Mouse (Mus musculus): ENCODE measurements at regions not wholly inside any gene's neighbourhood (a gene's known extent, or its start where the extent isn't known, plus 50 kb on each side); places are given as distances from the start of the nearest gene placed in this dataset.

DNA sequence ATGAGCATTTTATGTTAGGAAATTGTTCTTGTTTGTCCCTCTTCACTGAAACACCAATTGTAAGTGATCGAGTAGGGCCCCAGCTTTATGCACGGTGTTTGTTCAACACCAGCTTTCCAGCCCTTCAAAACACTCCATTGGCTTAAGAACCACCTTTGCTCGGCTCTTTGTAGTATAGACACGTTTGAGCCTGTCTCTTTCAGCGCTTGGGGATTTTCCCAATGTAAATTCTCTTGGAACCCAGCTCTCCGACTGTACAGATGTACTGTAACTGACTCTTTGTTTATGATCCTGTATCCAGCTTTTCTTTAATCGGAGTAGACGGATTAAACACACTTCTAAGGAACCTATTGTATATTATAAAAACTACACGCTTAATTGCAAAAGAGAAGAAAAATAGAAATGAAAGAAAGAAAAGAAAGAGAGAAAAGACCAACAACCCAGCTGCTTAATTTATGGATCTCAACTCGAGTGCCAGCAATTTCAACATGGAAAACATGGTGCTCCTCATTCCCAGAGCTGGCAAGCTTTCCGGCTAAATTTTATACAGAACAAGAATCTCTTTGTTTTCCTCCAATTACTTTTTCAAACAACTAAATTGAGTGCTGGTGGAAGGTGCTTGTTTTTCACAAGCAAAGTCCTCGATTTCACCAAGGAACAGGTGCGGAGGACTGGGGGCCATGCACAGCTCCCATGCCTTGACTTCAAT lies 430.4 kb downstream of the Adgrl2 start:
- DNase-seq (ENCODE audit: low read depth, low spot score), result peak; percentile 6

DNA sequence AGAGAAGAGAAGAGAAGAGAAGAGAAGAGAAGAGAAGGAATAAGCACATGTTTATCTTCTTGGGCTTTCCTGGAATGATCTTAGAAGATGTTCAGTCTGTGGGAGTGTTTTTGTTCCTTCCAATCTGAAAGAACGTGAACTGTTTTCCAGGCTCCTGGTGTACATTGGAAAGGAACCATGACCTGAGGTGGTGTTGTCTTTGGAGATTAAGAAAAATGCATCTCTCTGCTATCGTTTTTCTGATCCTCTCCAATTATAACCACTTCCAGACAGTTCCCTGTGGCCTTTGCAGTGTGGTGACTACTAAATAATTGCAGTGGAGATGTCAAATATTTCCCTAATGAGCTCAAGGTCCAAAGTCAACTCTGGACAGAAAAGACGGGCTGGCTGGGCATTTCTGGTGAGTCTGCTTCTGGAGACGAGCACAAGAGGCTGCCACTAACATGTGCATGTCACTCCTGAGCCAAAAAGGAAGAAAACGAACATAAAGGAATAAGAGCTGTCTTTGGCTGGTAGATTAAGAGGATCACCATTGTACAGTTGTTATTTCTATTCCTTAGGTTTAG lies 431.7 kb downstream of the Adgrl2 start:
- DNase-seq (ENCODE audit: low read depth, low spot score), result peak; percentile 1

DNA sequence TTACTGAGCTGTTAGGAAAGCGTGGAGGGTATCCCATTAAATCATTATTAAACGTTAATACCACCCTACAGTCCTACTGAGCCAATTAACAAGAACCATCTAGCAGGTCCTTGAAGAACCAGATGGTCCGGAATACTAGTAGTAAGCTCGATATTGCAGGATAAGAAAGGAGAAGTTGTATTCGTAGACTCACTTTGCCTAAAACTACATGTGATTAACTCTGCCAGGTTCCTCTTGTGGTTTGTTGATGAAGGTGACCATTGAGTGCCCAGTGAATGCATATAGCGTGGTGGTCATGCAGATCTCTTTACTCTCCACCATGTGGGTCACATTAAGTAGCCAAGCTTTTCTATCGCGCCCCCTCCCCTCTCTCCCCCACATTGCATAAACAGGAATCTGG lies 435.0 kb downstream of the Adgrl2 start:
- no peak for DNase-seq (ENCODE audit: low read depth, low spot score)

DNA sequence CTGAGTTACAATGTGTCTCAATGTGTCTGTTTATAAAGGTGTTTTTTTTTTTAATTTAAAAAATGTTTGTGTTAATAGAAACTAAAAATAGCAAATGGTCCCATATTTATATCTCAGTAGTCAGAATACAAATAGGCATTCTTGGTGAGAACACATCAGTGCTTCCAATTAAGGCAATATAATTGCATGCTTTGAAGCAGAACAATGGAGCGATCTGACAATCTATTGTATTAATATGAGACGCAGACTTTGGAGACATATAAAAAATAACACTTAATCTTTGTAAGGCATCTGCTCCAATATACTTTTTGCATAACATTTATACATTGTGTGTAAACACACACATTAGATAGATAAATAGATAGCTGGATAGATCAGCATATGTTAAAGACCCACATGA lies 439.6 kb downstream of the Adgrl2 start:
- no peak for DNase-seq (ENCODE audit: low read depth, low spot score)

DNA sequence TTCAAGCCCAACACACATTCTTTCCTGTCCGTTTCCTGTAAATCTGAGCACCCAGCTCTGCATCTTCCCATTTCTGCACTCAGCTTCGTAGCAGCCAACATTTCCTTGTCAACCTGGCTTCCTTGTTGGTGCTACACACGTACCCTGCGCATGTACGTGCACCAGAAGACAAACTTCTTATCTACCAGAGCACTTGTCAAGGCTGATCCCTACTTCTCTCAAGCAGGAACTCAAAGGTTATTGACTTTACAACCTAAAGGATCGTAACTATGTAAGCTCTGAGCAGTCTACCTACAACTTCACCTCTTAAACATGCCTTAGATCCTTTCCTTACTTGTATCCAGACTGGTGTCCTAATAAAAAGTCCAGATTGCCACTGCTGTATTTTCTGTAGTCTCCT lies 445.4 kb downstream of the Adgrl2 start:
- no peak for DNase-seq (ENCODE audit: low read depth, low spot score)

DNA sequence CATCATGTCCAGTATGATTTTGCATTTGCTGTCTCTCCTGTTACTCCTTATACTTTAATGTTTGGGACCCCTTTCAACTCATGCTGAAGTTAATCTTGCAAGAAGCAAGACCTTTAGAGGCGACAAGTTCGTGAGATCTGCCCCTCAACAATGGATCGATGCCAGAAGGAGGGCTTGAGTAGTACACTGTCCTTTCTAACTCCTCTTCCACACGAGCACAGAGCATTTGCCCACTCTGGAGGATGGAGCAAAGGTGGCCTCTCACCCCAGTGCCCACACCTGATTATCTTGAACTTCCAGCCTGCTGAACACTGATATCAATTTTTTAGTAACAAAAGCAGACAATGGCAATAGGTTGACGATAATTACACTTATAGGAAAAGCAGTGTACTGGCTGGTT lies 448.1 kb downstream of the Adgrl2 start:
- DNase-seq (ENCODE audit: low read depth, low spot score), result no peak

DNA sequence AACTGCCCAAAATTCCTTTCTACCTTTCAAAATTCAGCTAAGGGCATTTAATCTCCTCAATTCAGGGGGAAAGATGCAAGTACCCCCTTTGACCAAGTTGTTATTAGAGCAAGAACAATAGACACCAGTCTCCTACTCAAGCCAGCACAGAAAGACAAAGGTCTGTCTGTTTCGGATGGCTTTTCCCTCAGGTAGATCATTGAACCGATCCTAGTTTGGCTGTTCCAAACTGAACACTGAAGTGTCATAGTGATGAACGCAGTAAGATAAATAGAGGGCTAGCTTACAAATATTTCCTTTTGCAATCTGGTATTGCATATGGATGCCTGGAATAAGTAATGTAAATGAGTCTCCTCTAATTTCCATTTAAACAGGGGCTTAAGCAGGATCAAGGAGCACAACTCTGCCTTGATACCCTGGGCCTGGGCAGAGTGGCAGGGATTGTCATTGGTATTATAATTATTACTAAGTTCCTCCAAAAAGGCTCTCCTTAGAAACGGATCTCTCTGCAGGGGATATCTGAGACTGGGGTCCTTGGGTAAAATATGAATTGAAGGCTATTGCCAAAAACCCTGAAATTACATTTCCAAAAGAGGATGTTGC lies 452.6 kb downstream of the Adgrl2 start:
- DNase-seq (ENCODE audit: low read depth, low spot score), result no peak

DNA sequence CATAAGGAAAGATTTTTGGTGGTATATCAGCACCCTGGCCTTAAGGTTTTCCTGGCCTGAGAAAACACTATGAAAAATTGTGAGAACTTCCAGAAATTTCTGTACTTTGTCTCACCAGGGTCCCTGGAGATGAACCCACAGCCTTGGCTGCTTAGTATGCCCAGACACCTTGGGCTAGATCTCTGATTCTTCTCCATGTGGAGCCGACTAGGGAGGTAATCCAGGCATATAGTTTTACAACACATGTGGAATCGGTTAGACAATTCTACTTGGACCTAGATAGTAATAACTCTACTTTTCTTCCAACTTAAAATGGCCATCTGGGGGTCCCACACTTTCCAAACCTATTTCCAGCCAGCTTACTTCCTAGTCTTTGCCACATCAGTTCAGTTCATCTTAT lies 460.5 kb downstream of the Adgrl2 start:
- DNase-seq (ENCODE audit: low read depth, low spot score), result no peak

DNA sequence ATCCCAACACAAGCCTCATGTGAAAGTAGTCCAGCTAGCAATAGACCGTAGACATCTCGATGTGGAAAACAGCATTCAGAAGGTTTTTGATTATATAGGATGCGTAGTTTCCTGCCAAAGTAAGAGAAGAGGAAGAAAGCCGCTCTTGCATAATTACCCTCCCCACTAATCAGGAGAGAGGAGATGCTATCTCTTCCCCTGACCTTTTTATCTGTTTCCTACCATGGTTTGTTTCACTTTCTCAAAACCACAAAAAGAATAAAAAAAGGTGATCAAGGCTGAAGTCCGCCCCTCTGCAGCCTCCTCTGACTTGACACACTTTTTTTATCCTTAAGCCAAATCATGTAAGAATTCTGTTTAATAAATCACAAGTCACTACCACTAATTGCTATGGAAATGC lies 480.0 kb downstream of the Adgrl2 start:
- DNase-seq (ENCODE audit: low read depth, low spot score), result no peak

DNA sequence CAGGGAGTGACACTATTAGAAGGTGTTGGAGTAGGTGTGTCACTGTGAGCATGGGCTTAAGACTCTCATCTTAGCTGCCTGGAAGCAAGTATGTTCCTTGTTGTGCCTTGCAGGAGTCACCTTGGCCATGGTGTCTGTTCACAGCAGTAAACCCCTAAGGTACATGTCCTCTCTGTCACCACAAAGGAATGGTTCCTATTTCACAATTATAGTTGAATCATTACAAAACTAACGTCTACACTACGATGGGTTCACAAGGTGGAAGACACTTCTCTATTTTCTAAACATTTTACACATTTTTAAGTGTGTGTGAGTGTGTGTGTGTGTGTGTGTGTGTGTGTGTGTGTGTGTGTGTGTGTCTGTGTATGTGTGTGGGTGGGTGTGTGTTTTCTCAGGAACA lies 485.4 kb downstream of the Adgrl2 start:
- DNase-seq (ENCODE audit: low read depth, low spot score), result no peak

DNA sequence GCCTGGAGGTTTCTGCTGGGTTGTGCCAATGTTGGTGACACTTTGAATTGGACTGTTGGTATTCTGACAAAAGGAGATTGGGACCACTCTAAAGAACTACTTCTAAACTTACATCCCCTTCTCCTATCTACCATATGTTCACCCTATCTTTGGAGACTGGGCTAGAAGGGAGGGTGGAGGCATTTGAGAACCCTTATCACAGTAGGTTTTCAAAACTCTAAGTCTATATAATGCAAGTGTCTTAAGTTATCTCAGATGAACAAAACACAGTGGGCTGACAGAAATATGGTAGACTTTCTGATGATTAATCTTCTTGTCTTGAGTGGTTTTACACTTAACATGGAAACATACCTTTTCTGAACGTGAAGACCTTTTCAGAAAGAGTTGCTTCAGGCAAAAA lies 486.9 kb downstream of the Adgrl2 start:
- DNase-seq (ENCODE audit: low read depth, low spot score), result no peak

DNA sequence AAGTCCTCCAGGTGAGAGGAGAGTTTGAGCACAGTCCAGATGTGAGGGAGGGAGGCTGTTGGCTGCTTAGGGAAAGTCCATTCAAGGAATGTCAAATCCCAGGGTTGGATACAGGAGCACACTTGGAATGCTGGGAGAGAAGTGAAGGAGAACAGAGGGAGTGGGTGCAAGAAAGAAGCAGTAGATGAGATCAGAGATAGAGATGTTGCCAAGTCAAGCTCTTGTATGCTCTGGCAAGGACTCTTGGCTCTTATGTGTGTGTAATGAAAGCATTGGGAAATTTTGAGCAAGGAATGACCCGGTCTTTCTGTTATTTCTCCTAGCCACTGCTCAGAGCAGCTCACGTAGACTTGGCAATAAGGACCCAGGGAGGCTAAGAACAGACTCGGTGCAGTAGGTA lies 488.6 kb downstream of the Adgrl2 start:
- DNase-seq (ENCODE audit: low read depth, low spot score), result no peak

DNA sequence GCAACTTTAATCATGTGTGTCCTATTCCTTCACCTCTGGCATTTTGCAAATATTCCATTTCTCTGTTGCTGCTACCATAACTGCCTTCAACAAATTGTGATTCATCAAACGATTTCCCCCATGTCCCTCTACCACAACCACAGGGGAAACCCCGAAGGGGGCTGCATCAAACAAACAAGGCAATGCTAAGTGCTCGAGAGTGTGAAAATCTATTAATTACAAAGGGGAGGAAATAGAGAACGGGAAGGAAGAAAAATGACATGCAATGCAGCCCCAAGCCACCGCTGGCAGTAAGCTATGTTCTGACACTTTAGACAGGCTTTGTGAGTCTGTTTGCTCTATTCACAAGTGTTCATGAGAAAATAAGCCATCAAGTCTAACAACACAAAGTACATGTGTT lies 493.7 kb downstream of the Adgrl2 start:
- no peak for DNase-seq (ENCODE audit: low read depth, low spot score)

DNA sequence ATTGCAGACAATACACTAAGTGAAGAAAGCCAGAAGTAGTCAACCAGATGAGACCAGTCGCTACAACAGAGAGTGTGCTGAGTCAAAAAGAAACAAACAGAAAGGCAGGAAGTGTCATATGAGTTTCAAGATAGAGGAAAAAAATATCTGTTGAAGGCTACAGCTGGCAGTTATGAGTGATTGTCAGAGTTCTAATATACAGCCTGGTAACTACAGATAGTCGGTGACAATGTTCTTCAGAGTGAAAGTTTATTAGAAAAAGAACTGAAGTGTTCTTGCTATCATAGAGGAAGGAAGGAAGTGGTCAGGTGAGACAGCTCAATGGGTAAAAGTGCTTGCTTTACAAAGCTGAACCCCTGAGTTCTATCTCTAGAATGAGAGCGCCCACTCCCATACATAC lies 499.1 kb downstream of the Adgrl2 start:
- DNase-seq (ENCODE audit: low read depth, low spot score), result no peak

DNA sequence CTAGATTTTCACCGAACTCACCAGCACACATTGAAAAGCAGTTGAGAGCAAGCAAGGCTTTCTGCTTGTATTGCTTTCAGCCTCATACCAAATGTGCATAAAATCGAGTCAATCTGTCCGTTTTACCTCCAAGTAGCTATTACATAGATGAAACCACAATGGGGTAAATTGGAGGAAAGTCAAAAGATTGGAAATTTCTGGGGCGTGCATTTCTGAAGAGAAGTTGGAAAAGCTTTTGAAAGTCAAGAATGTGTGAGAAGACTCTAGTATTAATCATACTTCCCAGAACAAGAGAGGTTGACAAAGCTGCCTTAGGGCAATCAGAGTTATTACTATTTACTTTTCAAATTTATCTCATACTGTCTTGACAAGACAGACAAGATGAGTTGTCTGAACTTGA lies 501.2 kb downstream of the Adgrl2 start:
- no peak for DNase-seq (ENCODE audit: low read depth, low spot score)

DNA sequence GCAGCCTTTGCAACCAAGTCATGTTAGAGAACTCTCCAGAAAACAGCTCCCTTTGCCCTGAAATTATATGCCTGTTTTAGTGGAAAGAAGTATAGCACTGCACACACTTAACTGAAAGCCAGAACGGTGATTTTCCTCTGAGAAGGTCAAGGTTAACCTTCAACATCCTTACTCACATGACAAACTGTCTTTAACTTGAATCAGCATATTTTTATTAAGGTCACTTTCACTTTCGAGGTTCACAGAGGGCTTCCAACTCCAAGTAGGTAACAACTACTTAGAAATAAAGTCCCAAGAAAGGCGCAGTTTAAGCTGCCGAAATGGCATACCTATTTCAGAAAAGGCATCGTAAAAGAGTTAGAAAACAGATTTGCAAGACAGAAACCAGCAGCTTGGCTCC lies 502.4 kb downstream of the Adgrl2 start:
- no peak for DNase-seq (ENCODE audit: low read depth, low spot score)

DNA sequence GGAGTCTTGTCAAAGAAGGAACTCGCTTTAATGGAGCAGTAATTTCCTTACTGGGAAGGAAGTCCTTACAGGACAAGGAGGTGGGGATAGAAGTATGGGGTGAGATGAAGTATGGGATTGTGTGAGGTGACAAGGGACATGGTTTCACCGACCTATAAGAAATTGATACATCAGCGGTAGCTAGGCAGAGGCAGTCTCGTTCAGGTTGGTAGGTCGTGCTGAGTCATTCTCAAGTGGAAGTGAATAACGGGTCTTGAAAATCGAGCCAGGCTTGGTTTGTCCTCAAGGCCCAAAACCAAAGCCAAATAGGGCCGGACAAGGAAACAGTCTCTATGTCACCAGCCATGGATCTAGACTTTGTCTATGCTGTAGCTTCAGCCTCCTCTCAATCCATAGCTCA lies 514.5 kb downstream of the Adgrl2 start:
- no peak for DNase-seq (ENCODE audit: low read depth, low spot score)

DNA sequence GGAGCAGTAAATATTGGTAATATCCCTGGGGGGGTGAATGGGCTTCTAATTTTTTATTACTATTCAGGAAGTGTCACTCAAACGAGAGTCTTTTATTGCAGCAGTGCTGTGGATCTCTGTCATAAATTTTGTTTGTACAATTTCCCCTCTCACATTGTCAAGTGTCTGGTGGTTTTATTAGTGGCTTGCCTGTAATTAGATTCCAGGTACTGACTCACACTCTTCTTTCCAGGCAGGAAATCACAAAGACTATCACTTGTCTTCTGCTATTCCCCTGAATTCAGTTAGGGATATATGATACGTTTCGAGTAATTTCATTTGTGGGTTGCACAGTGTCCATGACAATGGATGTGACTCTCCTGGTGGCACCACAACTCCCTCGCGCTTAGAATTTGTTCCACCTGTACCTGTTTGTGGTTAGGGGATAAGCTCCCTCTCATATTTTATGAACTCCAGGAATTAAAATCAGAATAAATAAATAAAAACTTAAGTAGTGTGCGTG lies 517.4 kb downstream of the Adgrl2 start:
- no peak for DNase-seq (ENCODE audit: low read depth, low spot score)

DNA sequence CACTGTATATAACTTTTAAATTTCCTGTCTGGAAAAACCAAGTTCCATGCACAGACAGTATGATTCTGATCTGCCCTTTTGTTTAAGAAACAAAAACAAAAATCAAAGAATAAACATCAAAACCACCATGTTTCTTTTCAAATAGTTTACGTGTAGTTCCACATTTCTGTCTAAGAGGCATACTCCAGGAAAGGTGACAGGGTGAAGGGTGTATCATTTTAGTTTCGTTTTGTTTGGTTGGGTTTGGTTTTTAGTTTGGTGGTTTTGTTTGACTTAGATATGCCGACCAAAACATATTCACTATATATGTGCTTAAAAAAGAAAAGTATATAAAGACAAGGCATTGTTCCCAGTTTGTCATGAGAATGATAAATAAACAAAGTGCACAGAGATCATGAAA lies 524.9 kb downstream of the Adgrl2 start:
- DNase-seq (ENCODE audit: low read depth, low spot score), result no peak

DNA sequence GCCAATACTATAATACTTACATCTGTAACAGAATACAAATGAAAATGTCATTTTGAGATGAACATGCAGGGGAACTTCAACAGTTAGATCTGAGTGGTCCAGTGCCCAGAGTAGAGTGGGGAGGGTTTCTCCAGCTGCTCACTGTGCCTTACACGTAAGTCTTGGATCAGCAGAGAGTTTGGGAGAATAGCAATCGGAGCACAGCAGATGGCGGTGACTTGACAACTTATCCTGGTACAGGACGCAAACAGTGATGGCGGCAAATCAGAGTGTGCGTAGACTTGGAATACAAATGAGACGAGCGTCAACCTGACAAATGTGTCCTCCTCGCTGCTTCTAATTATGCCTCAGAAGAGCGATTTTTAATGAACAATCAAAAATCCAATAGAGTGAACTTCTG lies 527.6 kb downstream of the Adgrl2 start:
- peak; percentile 41 for DNase-seq (ENCODE audit: low read depth, low spot score)

DNA sequence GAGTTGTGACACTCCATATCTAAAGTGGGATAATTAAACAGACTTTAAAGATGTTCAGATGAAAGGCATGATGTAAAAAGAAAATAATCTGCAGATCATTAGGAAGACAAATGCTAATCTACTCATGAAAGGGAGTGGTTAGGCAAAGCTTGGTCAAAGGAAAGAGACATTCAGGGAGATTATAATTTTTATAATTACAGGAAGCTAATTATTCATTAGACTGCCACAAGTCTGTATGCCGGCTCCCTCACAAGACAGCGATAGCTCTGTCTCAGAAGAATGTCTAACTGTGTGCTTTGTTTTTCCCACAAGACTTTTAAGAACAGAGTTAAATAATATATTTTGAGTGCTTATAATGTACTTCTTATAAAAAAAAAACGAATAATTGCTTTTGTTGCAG lies 541.5 kb downstream of the Adgrl2 start:
- no peak for DNase-seq (ENCODE audit: low read depth, low spot score)

DNA sequence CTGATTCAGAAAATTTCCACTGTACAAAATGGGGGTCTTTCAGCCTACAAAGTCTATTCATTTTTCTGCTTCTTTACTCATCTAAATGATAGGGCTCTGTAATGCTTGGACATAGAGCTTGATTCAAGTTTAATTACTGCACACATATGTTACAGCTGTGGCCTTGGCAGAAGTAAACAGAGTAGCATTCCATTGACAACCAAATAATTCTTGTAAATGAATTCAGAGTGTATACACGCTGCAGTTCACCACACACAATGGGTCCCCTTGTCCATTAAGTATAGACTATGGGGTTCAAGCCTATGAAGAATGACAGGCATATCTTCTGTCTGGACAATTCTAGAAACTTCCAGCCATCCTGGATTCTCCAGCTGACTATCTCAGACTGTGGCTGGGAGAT lies 541.9 kb downstream of the Adgrl2 start:
- no peak for DNase-seq (ENCODE audit: low read depth, low spot score)

DNA sequence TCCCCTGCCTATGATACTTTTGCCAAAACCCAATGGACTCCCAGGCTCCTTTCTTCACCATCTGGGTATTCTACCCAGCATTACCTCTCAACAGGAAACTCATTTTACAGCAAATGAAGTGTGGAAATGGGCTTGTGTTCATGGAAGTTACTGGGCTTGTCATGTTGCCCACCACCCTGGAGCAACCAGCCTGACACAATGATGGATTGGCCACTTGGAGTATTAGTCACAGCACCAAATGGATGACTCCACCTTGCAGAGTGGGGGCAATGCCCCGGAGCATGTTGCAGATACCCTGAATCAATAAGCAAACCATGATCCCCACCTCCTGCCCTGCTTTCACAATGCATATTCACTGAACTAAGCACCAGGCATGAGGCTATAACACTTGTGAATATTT lies 543.5 kb downstream of the Adgrl2 start:
- no peak for DNase-seq (ENCODE audit: low read depth, low spot score)
